7 mouse cellular contexts compared by ENCODE assay signal in the genomic region with DNA sequence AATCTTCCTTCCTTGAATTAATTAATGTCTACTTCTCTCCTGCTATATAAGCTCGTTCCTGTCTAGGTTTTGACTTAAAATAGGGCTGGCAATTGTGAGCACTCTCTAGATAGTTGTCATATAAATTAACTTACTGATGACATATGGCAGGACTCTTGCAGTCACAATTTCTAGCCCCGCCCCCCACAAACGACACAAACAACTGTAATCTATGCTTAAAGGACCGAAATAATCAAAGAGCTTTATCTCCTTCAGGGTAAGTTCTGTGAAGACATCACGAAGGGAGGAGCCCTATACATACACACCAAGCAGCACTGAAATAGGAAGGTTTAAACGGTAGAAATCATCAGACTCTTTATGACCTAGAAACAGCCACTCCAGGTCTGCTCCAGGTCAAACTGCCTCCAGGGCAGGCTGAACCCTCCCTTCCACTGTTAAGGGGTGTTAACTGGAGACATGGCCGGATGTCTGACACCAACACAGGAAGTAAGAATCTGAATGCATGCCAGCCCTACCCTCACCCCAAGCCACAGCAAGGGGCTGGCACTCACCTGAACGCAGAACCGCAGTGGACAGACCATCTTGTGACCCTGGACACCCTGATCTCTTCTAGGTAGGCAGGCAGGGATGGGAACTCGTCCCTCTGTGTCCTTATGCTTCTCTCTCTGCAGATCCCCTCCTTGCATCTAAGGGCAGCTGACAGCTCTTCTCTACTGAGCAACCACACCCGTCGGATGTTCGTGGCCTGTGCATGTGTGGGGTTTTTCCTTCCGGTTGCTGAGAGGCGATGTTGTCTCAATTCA. TPM values are rescaled to one million over a fixed set of nuclear protein-coding genes. Genes with fewer than 3 reads are reported as not detected.
DNase-seq lines count a peak whose midpoint lies in the region; ATAC-seq and TF ChIP-seq lines count a peak whose summit lies in the region.

A gene (minus strand): TSS at position 757 of the 803 bp plus-strand sequence.

- TF ChIP-seq POLR2A in bone marrow, adult 2 months (IDR thresholded peaks at IDR 0.05; ENCODE audit: borderline replicate concordance, control insufficient read depth, low read depth, low read length), result peak; percentile 53

- DNase-seq in forebrain, postnatal 0 days, result no peak
- DNase-seq in liver, result peak; percentile 39
- DNase-seq in monocyte, adult 2 months (ENCODE audit: low read depth in 1 of 2, low spot score in 2 of 2), result peak; percentile 45 to 65
- peak; percentile 81 to 87 for DNase-seq in thymus, postnatal 36 days
- DNase-seq in urinary bladder, postnatal 36 days (ENCODE audit: low spot score in 2 of 2), result no peak

- peak within 1 kb of the TSS; percentile 90 for H3K4me3 ChIP-seq in bone marrow, adult 2 months (replicated peaks; ENCODE audit: control insufficient read depth, low read depth, low read length)
- H3K4me3 ChIP-seq in forebrain, postnatal 0 days (ENCODE audit: low read depth, low read length), result no peak within 1 kb of the TSS

- H3K9ac ChIP-seq in forebrain, postnatal 0 days, result no peak within 1 kb of the TSS

- H3K9me3 ChIP-seq in forebrain, postnatal 0 days (ENCODE audit: low read length), result no peaks in the 10 kb centered on the region

- no peak within 1 kb of the TSS for H3K4me2 ChIP-seq in forebrain, postnatal 0 days (ENCODE audit: low read depth)

- H3K27me3 ChIP-seq in forebrain, postnatal 0 days (ENCODE audit: insufficient read depth, low read length), result no peaks in the 10 kb centered on the region

- ATAC-seq in forebrain, postnatal 0 days, result no peak
- ATAC-seq in inflammation-experienced regulatory T-cells, adult 6 months, result peak; percentile 89

- H3K4me1 ChIP-seq in bone marrow, adult 2 months (ENCODE audit: control insufficient read depth, insufficient read depth, low read length), result peaks cover 12% of the 10 kb centered on the region
- H3K4me1 ChIP-seq in forebrain, postnatal 0 days (ENCODE audit: insufficient read depth), result no peaks in the 10 kb centered on the region

- H3K27ac ChIP-seq in bone marrow, adult 2 months (ENCODE audit: control insufficient read depth, insufficient read depth, low read depth, low read length, poor library complexity), result peak within 1 kb of the TSS; percentile 88
- H3K27ac ChIP-seq in forebrain, postnatal 0 days (ENCODE audit: low read depth, low read length), result no peak within 1 kb of the TSS

- no peaks in the 10 kb centered on the region for H3K36me3 ChIP-seq in forebrain, postnatal 0 days (ENCODE audit: insufficient read depth)

- whole genome bisulfite sequencing in bone marrow, adult 2 months, result 1% methylated on average over 15 of the region's 15 CpGs
- WGBS in forebrain, postnatal 0 days, result 80% methylated on average over 15 of the region's 15 CpGs

- TF ChIP-seq CTCF in bone marrow, adult 2 months (IDR thresholded peaks at IDR 0.05; ENCODE audit: control insufficient read depth, insufficient read depth, low read length), result no peak
- no peak for TF ChIP-seq CTCF in forebrain, postnatal 0 days (IDR thresholded peaks at IDR 0.05; ENCODE audit: low read depth)

RNA-seq across cellular contexts. Expression of the gene that starts here (rescaled TPM):
- polyA plus RNA-seq in bone marrow, adult 2 months (2011; ENCODE audit: insufficient read depth, insufficient read length, low replicate concordance, missing spikeins), result 10.9 and 26.5 TPM in 2 replicates
- 25.5 and 30.5 TPM in 2 replicates for total RNA-seq in forebrain, postnatal 0 days (2014; rRNA removed)
- polyA plus RNA-seq in forebrain, postnatal 0 days (2015; fragmentation: Nextera tagmentation; extraction: Ambion mirVana), result 9.5 and 12.6 TPM in 2 replicates
- polyA plus RNA-seq in inflammation-experienced regulatory T-cells, adult 6 months (2017; shearing (Covaris generic)), result 100 to 1,000 TPM; 144 to 156 (median 153) TPM

Comparison
In these comparisons a context has a peak if more than half of its experiments do, and no peak if none do; other contexts are left out.
1. DNase-seq: peak in liver (single experiment), monocyte, adult 2 months (2 of 2) and thymus, postnatal 36 days (2 of 2); none in forebrain, postnatal 0 days (single experiment) and urinary bladder, postnatal 36 days (0 of 2).